Mouse (Mus musculus): ENCODE data around the gene Mef2d. TPM values are rescaled to one million over a fixed set of nuclear protein-coding genes. Genes with fewer than 3 reads are reported as not detected.
A peak's percentile ranks its signal among the peaks of the same experiment; 100 is the strongest.

The Mef2d gene
- polyA plus RNA-seq, 1 experiment, result 89.7 TPM

DNA sequence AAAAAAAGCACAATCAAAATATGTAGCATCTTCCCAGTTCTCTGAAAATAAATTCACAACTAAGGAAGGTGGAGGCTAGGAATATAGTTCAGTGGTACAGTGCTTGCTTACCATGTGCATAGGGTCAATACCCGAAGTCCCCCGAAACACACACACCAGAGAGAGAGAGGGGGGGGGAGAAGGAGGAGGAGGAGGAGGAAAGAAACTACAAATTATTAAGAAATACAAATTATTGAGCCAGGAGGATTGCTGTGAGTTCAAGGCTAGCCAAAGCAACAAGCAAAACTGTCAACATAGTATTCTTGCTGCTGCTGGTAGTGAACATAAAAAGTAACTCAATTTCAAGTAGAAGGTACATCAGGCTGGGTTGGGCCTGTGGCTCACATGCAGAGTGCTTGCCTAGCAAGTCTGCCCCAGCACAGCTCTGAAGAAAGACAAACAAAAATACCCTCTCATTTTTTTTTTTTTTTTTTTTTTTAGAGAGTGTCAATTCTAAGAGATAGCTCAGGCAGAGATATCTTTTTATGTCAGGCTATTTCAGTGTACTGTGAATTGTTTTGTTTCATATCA lies 57.5 kb downstream of the Mef2d start:
- WGBS, result 48% methylated on average over 2 of the region's 2 CpGs
- peaks cover 67% of the 10 kb centered on the region for H3K27me3 ChIP-seq (ENCODE audit: control insufficient read depth, insufficient read depth, low read length)
- no peak overlapping the region for H3K4me3 ChIP-seq (ENCODE audit: low read depth, low read length)
- TF ChIP-seq POLR2A (IDR thresholded peaks at IDR 0.05; ENCODE audit: low read depth, low read length) (no peak), CTCF (IDR thresholded peaks at IDR 0.05; ENCODE audit: extremely low read depth, insufficient read length, insufficient replicate concordance, low read depth, low read length) (no peak)
- no peaks in the 10 kb centered on the region for H3K36me3 ChIP-seq (ENCODE audit: control insufficient read depth, insufficient read depth, low read length)
- no peak overlapping the region for H3K27ac ChIP-seq (ENCODE audit: insufficient read depth, low read depth, low read length)
- H3K4me1 ChIP-seq (ENCODE audit: control insufficient read depth, insufficient read depth, insufficient read length, low read length), result peaks cover 11% of the 10 kb centered on the region

DNA sequence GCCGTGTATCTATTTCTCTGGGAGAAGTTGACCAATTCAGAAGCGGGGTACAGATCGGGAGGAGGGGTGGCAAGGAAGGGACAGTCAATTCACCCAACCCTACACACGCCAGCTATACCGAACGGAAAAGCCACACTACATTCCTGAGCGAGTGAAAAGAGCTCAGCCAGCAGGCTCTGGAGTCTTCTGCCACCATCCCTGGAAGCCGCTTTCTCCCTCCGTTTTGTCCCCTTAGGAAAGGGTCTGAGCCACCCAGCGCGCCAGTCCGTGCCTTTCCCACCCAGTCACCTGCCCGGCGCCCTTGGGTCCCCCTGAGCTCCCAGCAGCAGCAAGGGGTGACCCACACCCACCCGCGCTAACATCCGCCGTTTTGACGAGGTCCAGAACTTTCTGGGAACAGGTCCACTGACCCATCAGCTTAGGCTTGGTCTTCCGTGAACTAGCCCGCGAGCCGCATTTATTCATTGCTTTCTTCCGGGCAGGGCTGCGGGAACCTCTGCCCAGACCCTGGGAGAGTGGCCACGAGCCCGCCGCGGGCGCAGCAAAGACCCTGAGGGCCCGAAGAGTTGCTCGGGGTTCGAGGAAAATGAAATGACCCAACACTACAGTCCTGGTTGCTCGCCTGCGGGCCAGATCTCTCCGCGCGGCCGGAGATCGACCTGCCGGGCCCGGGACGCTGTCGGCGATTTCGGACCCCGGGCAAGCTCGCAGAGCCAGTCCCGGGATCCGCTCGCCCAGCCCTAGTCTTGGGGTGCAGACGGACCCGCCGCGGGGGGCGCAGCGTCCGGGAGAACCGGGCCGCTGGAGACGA lies 58.2 kb downstream of the Mef2d start:
- Histone ChIP-seq H3K4me1 (ENCODE audit: control insufficient read depth, insufficient read depth, insufficient read length, low read length) (peaks cover 11% of the 10 kb centered on the region), H3K27ac (ENCODE audit: insufficient read depth, low read depth, low read length) (no peak overlapping the region), H3K4me3 (ENCODE audit: low read depth, low read length) (peak overlapping the region; percentile 44), H3K36me3 (ENCODE audit: control insufficient read depth, insufficient read depth, low read length) (no peaks in the 10 kb centered on the region), H3K27me3 (ENCODE audit: control insufficient read depth, insufficient read depth, low read length) (peaks cover 70% of the 10 kb centered on the region)
- WGBS, result 2% methylated on average over 59 of the region's 61 CpGs
- no peak for TF ChIP-seq POLR2A (IDR thresholded peaks at IDR 0.05; ENCODE audit: low read depth, low read length)

DNA sequence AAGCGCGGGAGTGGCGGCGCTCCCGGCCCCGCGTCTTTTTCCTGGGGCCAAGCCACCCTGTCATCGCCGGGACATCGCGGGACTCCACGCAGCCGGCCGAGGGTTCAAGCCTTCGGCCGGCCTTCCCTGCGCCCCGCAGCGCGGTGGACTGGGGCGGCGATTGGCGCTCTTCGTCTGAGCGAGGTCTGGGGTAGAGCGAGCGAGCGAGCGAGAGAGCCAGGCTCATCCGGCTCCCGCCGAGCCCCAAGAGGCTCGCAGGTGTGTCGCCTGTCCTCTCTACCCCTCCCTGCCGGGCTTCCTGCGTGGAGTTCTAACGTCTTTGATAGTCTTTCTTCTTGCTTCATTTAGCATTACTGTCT lies 58.8 kb downstream of the Mef2d start:
- H3K27ac ChIP-seq (ENCODE audit: insufficient read depth, low read depth, low read length), result no peak overlapping the region
- no peak for TF ChIP-seq CTCF (IDR thresholded peaks at IDR 0.05; ENCODE audit: extremely low read depth, insufficient read length, insufficient replicate concordance, low read depth, low read length)
- TF ChIP-seq POLR2A (IDR thresholded peaks at IDR 0.05; ENCODE audit: low read depth, low read length), result no peak
- peaks cover 11% of the 10 kb centered on the region for H3K4me1 ChIP-seq (ENCODE audit: control insufficient read depth, insufficient read depth, insufficient read length, low read length)
- H3K36me3 ChIP-seq (ENCODE audit: control insufficient read depth, insufficient read depth, low read length), result no peaks in the 10 kb centered on the region
- 1% methylated on average over 37 of the region's 37 CpGs for WGBS
- peaks cover 72% of the 10 kb centered on the region for H3K27me3 ChIP-seq (ENCODE audit: control insufficient read depth, insufficient read depth, low read length)
- H3K4me3 ChIP-seq (ENCODE audit: low read depth, low read length), result peak overlapping the region; percentile 44

DNA sequence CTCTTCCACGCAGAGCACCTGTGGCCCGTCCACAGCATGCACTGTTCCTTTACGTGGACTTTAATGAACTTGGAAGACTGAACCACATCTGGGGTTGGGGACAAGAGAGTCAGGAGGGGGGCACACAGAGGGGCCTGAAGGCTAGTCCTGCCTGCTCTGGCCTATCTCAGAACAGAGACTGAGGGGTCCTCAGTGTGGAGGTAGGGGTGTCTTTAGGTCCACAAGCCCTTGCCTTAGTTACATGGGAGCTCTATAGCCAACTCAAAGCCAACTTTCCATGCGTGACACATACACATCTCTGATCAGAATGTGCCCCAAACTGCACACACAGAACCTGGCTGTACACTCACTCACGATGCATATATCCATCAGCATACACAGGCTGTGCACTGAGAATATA lies 59.5 kb downstream of the Mef2d start:
- Histone ChIP-seq H3K27ac (ENCODE audit: insufficient read depth, low read depth, low read length) (no peak overlapping the region), H3K4me1 (ENCODE audit: control insufficient read depth, insufficient read depth, insufficient read length, low read length) (peaks cover 11% of the 10 kb centered on the region), H3K4me3 (ENCODE audit: low read depth, low read length) (no peak overlapping the region), H3K27me3 (ENCODE audit: control insufficient read depth, insufficient read depth, low read length) (peaks cover 77% of the 10 kb centered on the region), H3K36me3 (ENCODE audit: control insufficient read depth, insufficient read depth, low read length) (no peaks in the 10 kb centered on the region)
- 26% methylated on average over 5 of the region's 5 CpGs for WGBS
- TF ChIP-seq POLR2A (IDR thresholded peaks at IDR 0.05; ENCODE audit: low read depth, low read length) (no peak), CTCF (IDR thresholded peaks at IDR 0.05; ENCODE audit: extremely low read depth, insufficient read length, insufficient replicate concordance, low read depth, low read length) (no peak)

DNA sequence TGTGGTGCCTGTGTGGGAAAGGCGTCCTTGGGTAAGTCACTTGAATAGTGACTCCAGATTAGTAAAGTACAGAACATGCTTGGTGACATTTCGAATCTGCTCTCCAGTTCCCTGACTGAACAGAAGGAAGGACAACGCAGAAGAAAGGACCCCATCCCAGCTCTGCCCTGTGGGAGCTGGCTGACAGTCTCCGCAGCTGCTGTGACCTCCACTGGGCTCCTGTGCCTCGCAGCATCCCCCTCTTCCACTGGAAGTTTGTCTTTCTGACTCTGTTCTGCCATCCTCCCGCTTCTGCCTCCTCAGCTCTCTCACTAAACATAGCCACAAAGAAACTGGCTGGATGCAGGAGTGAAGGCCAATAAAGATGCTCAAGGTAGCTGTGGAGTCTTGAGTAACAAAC lies 60.8 kb downstream of the Mef2d start:
- Histone ChIP-seq H3K27me3 (ENCODE audit: control insufficient read depth, insufficient read depth, low read length) (peaks cover 85% of the 10 kb centered on the region), H3K36me3 (ENCODE audit: control insufficient read depth, insufficient read depth, low read length) (no peaks in the 10 kb centered on the region), H3K4me3 (ENCODE audit: low read depth, low read length) (no peak overlapping the region), H3K4me1 (ENCODE audit: control insufficient read depth, insufficient read depth, insufficient read length, low read length) (peaks cover 11% of the 10 kb centered on the region), H3K27ac (ENCODE audit: insufficient read depth, low read depth, low read length) (no peak overlapping the region)
- WGBS, result 6% methylated on average over 6 of the region's 6 CpGs
- TF ChIP-seq CTCF (IDR thresholded peaks at IDR 0.05; ENCODE audit: extremely low read depth, insufficient read length, insufficient replicate concordance, low read depth, low read length), result no peak
- TF ChIP-seq POLR2A (IDR thresholded peaks at IDR 0.05; ENCODE audit: low read depth, low read length), result no peak

DNA sequence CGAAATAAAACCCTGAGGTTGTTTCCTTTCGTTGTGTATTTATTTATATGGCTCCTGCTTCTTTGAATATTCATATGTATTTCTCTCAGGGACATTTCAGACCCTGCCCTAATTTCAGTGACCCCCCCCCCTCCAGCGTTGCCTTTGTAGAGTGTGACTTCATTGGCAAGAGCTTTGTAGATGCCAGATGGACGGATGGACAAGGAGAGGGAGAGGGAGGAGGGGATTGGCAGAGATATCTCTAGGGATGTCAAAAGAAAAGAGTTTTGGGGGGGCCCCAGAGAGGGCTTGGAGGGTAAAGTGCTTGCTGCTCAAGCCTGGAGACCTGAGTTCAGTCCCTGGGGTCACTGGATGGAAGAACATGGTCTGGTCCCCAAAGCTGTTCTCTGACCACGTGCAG lies 61.3 kb downstream of the Mef2d start:
- Histone ChIP-seq H3K4me3 (ENCODE audit: low read depth, low read length) (no peak overlapping the region), H3K27me3 (ENCODE audit: control insufficient read depth, insufficient read depth, low read length) (peaks cover 85% of the 10 kb centered on the region), H3K4me1 (ENCODE audit: control insufficient read depth, insufficient read depth, insufficient read length, low read length) (peaks cover 11% of the 10 kb centered on the region), H3K27ac (ENCODE audit: insufficient read depth, low read depth, low read length) (no peak overlapping the region), H3K36me3 (ENCODE audit: control insufficient read depth, insufficient read depth, low read length) (no peaks in the 10 kb centered on the region)
- no peak for TF ChIP-seq CTCF (IDR thresholded peaks at IDR 0.05; ENCODE audit: extremely low read depth, insufficient read length, insufficient replicate concordance, low read depth, low read length)
- no peak for TF ChIP-seq POLR2A (IDR thresholded peaks at IDR 0.05; ENCODE audit: low read depth, low read length)
- 18% methylated on average over 5 of the region's 5 CpGs for WGBS

DNA sequence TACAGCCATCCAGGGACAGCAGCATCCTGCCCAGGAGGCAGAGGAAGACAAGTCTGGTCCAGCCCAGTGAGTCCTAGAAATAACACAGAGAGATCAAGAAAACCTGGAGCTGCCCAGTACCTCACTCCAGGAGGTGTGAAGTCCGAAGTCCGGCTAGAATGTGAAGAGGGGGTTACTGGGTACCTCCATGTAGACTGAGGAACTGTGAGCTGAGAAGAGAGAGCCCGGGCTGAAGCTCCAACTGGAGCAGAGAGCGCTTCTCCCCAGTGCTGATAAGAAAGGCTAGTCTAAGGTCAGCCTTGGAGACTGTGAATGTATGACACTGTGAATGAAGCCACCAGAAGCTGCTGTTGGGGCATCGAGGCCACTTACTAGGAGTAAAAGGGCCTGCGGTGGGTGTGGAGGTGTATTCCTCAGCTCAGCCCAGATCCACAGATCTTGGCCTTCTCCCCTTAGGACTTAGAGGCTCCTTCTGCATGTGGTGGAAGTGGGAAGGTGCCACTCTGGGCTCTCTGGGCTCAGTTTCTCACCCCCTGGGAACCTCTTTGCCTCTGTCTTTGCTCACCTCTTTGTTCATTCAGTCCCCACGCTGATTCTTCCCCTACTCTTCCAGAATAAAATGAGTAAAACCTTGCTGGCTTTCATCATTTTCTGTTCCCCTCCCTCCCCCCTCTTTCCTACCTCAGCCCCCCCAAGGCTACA lies 62.0 kb downstream of the Mef2d start:
- Histone ChIP-seq H3K4me1 (ENCODE audit: control insufficient read depth, insufficient read depth, insufficient read length, low read length) (peaks cover 11% of the 10 kb centered on the region), H3K36me3 (ENCODE audit: control insufficient read depth, insufficient read depth, low read length) (no peaks in the 10 kb centered on the region), H3K4me3 (ENCODE audit: low read depth, low read length) (no peak overlapping the region), H3K27me3 (ENCODE audit: control insufficient read depth, insufficient read depth, low read length) (peaks cover 84% of the 10 kb centered on the region), H3K27ac (ENCODE audit: insufficient read depth, low read depth, low read length) (no peak overlapping the region)
- 9% methylated on average over 7 of the region's 7 CpGs for WGBS
- no peak for TF ChIP-seq CTCF (IDR thresholded peaks at IDR 0.05; ENCODE audit: extremely low read depth, insufficient read length, insufficient replicate concordance, low read depth, low read length)
- no peak for TF ChIP-seq POLR2A (IDR thresholded peaks at IDR 0.05; ENCODE audit: low read depth, low read length)
